10 mouse cellular contexts compared by ENCODE assay signal in the genomic region with DNA sequence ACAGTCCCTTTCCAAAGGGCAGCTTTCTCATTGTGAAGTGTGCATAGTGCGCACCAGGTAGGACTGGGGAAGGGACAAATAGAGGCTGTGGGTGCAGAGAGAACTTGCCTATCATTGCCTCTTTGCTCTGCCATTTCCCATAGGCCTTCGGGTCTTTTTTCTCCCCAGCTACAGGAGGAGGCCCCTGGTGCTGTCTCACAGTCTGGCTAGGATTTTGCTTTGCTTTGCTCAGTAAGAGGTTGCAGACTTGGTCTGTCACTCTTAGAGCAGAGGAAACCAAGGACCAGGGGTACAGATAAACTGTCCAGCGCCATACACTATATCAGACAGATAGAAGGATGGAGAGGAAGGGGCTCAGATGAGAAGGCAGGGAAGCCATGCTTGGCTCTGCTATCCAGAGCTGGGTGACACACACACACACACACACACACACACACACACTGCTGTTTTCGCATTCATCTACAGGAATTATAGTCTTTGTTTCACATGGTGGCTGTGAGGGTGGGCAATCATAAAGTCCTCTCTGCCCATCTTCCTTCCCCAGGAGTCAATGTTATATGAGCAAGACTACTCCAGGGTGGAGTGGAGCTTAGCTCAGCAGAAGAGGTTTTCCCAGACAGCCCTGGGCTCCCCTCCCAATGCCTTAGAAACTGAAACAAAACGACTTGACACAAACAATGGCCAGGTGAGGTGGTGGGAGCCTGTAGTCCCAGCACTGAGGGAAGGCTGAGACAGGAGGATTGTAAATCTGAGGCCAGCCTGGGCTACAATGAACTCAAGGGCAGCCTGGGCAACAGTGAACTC. TPM values are rescaled to one million over a fixed set of nuclear protein-coding genes. Genes with fewer than 3 reads are reported as not detected.
A peak's percentile ranks its signal among the peaks of the same experiment; 100 is the strongest.
DNase-seq lines count a peak whose midpoint lies in the region; ATAC-seq and TF ChIP-seq lines count a peak whose summit lies in the region.
"Had no signal": no experiment of that assay in that cellular context is flagged by ENCODE, and none has a peak within 500 bp of the region (broad histone marks: within the 10 kb centered on the region; RNA-seq: fewer than 3 reads in every experiment).

No protein-coding gene starts in this region.

- H3K27ac ChIP-seq in heart, embryonic 10.5 days = peak overlapping the region; percentile 63
- H3K27ac ChIP-seq in lung, postnatal 0 days (ENCODE audit: low read length) = peak overlapping the region; percentile 78
- no peak overlapping the region for H3K27ac ChIP-seq in embryonic facial prominence, embryonic 15.5 days (replicated peaks)
- peak overlapping the region; percentile 86; the same call in 1 of the 2 replicates for H3K27ac ChIP-seq in liver, postnatal 0 days (ENCODE audit: low read depth)

- peak overlapping the region; percentile 46 for H3K4me2 ChIP-seq in lung, postnatal 0 days (replicated peaks; ENCODE audit: low read depth, low read length)
- H3K4me2 ChIP-seq in embryonic facial prominence, embryonic 15.5 days (replicated peaks) = peak overlapping the region; percentile 11; the same call in 1 of the 2 replicates
- peak overlapping the region; percentile 58 for H3K4me2 ChIP-seq in liver, postnatal 0 days (ENCODE audit: low read depth, low read length)

- H3K9ac ChIP-seq in lung, postnatal 0 days (replicated peaks; ENCODE audit: low read depth) = 0 out of 2 replicates have a peak overlapping the region, but pooled peaks have one; percentile 20
- H3K9ac ChIP-seq in embryonic facial prominence, embryonic 15.5 days = no peak overlapping the region
- peak overlapping the region; percentile 55; the same call in 1 of the 2 replicates for H3K9ac ChIP-seq in liver, postnatal 0 days (replicated peaks)

- peaks cover 53% of the 10 kb centered on the region for H3K4me1 ChIP-seq in heart, embryonic 10.5 days
- peaks cover 13% of the 10 kb centered on the region; the same call in 1 of the 2 replicates for H3K4me1 ChIP-seq in lung, postnatal 0 days (ENCODE audit: insufficient read depth, low read depth, low read length)
- H3K4me1 ChIP-seq in embryonic facial prominence, embryonic 15.5 days = peaks cover 34% of the 10 kb centered on the region
- peaks cover 48% of the 10 kb centered on the region for H3K4me1 ChIP-seq in liver, postnatal 0 days (ENCODE audit: insufficient read depth)

- peak overlapping the region; percentile 56 for H3K4me3 ChIP-seq in heart, embryonic 10.5 days
- H3K4me3 ChIP-seq in lung, postnatal 0 days (ENCODE audit: low read depth, low read length) = peak overlapping the region; percentile 36
- H3K4me3 ChIP-seq in embryonic facial prominence, embryonic 15.5 days (replicated peaks) = peak overlapping the region; percentile 19
- H3K4me3 ChIP-seq in liver, postnatal 0 days (ENCODE audit: low read depth, low read length) = peak overlapping the region; percentile 48

- no peak for TF ChIP-seq CTCF in lung, postnatal 0 days (IDR thresholded peaks at IDR 0.05)
- TF ChIP-seq CTCF in liver, postnatal 0 days (IDR thresholded peaks at IDR 0.05; ENCODE audit: low read depth) = no peak

- DNase-seq in heart, embryonic 10.5 days (ENCODE audit: low spot score) = no peak
- DNase-seq in heart, adult 9 months (ENCODE audit: low spot score in 2 of 2) = no peak
- no peak for DNase-seq in lung, postnatal 0 days (ENCODE audit: low spot score)
- no peak for DNase-seq in lung, postnatal 14 days
- no peak for DNase-seq in liver, postnatal 0 days
- DNase-seq in right cerebral cortex, postnatal 36 days (ENCODE audit: low spot score in 2 of 2) = no peak
- no peak for DNase-seq in frontal cortex, postnatal 25 days (ENCODE audit: low spot score in 2 of 2)
- DNase-seq: adrenal gland, adult 2 months; gastrocnemius, postnatal 14 days had no signal

- no peak for TF ChIP-seq EP300 in lung, postnatal 0 days (IDR thresholded peaks at IDR 0.05)
- no peak for TF ChIP-seq EP300 in liver, postnatal 0 days (IDR thresholded peaks at IDR 0.05; ENCODE audit: low read depth)

- 55% methylated on average over 5 of the region's 5 CpGs for WGBS in heart, embryonic 10.5 days
- WGBS in lung, postnatal 0 days = 58% methylated on average over 5 of the region's 5 CpGs
- WGBS in embryonic facial prominence, embryonic 15.5 days = 77% methylated on average over 5 of the region's 5 CpGs
- 55% methylated on average over 5 of the region's 5 CpGs for WGBS in liver, postnatal 0 days (ENCODE audit: insufficient replicate concordance)

- H3K27me3 ChIP-seq in heart, embryonic 10.5 days (ENCODE audit: insufficient read depth, poor library complexity, severe bottlenecking) = peaks cover 44% of the 10 kb centered on the region
- no peaks in the 10 kb centered on the region for H3K27me3 ChIP-seq in lung, postnatal 0 days (replicated peaks; ENCODE audit: insufficient read depth, low read length)
- peaks cover 29% of the 10 kb centered on the region for H3K27me3 ChIP-seq in embryonic facial prominence, embryonic 15.5 days
- no peaks in the 10 kb centered on the region for H3K27me3 ChIP-seq in liver, postnatal 0 days (ENCODE audit: insufficient read depth, low read length)

- H3K9me3 ChIP-seq in heart, embryonic 10.5 days = no peaks in the 10 kb centered on the region
- H3K9me3 ChIP-seq in lung, postnatal 0 days (ENCODE audit: low read length) = no peaks in the 10 kb centered on the region
- no peaks in the 10 kb centered on the region for H3K9me3 ChIP-seq in embryonic facial prominence, embryonic 15.5 days (replicated peaks)
- H3K9me3 ChIP-seq in liver, postnatal 0 days (ENCODE audit: low read length) = no peaks in the 10 kb centered on the region

- ATAC-seq in lung, postnatal 0 days = no peak
- ATAC-seq in embryonic facial prominence, embryonic 15.5 days (ENCODE audit: insufficient number of reproducible peaks, low FRiP score, low TSS enrichment, low read depth) = no peak
- no peak for ATAC-seq in liver, postnatal 0 days

- peaks cover 4% of the 10 kb centered on the region; the same call in 1 of the 2 replicates for H3K36me3 ChIP-seq in heart, embryonic 10.5 days
- H3K36me3 ChIP-seq in lung, postnatal 0 days (ENCODE audit: insufficient read depth, low read length) = no peaks in the 10 kb centered on the region
- H3K36me3 ChIP-seq in embryonic facial prominence, embryonic 15.5 days = no peaks in the 10 kb centered on the region
- no peaks in the 10 kb centered on the region for H3K36me3 ChIP-seq in liver, postnatal 0 days (replicated peaks; ENCODE audit: insufficient read depth, low read length)

RNA-seq across cellular contexts. Expression of a gene that starts 1.4 kb away (rescaled TPM):
- polyA plus RNA-seq in heart, embryonic 10.5 days (2016; fragmentation: Nextera tagmentation; extraction: Ambion mirVana) = 26.6 and 32.4 TPM in 2 replicates
- 29.4 and 33.3 TPM in 2 replicates for polyA plus RNA-seq in lung, postnatal 0 days (2015; fragmentation: Nextera tagmentation; extraction: Ambion mirVana)
- 8.6 and 9.0 TPM in 2 replicates for polyA plus RNA-seq in embryonic facial prominence, embryonic 15.5 days (2015; fragmentation: Nextera tagmentation; extraction: Ambion mirVana)
- 9.8 and 10.2 TPM in 2 replicates for polyA plus RNA-seq in liver, postnatal 0 days (2015; fragmentation: Nextera tagmentation; extraction: Ambion mirVana)

RNA-seq across cellular contexts. Expression of a gene that starts 3.9 kb away (rescaled TPM):
- polyA plus RNA-seq in heart, embryonic 10.5 days (2016; fragmentation: Nextera tagmentation; extraction: Ambion mirVana) = 43.2 and 60.8 TPM in 2 replicates
- 62.5 and 75.9 TPM in 2 replicates for polyA plus RNA-seq in lung, postnatal 0 days (2015; fragmentation: Nextera tagmentation; extraction: Ambion mirVana)
- 16.8 and 20.8 TPM in 2 replicates for polyA plus RNA-seq in embryonic facial prominence, embryonic 15.5 days (2015; fragmentation: Nextera tagmentation; extraction: Ambion mirVana)
- polyA plus RNA-seq in liver, postnatal 0 days (2015; fragmentation: Nextera tagmentation; extraction: Ambion mirVana) = 30.2 and 32.2 TPM in 2 replicates

RNA-seq across cellular contexts. Expression of a gene that starts 16.6 kb away (rescaled TPM):
- 0.31 and 0.42 TPM in 2 replicates for polyA plus RNA-seq in heart, embryonic 10.5 days (2016; fragmentation: Nextera tagmentation; extraction: Ambion mirVana)
- 1.3 and 1.6 TPM in 2 replicates for polyA plus RNA-seq in lung, postnatal 0 days (2015; fragmentation: Nextera tagmentation; extraction: Ambion mirVana)
- polyA plus RNA-seq in embryonic facial prominence, embryonic 15.5 days (2015; fragmentation: Nextera tagmentation; extraction: Ambion mirVana) = 8.3 and 9.1 TPM in 2 replicates
- polyA plus RNA-seq in liver, postnatal 0 days (2015; fragmentation: Nextera tagmentation; extraction: Ambion mirVana) = 1.9 and 2.0 TPM in 2 replicates
